Mouse (Mus musculus) G1E (cell line): Measurements from ENCODE around the gene Olfr1389. TPM values are rescaled to one million over a fixed set of nuclear protein-coding genes. Genes with fewer than 3 reads are reported as not detected.
"Not testable (repeated sequence)": the region's sequence is repeated elsewhere in the genome, so short reads cannot be mapped to it uniquely, and the experiment has no call there.

Experiments
- ATAC-seq: 2 replicates; pipeline ENCODE4 v1.8.0; 2016; ENCODE audit warnings: mild to moderate bottlenecking; ENCODE audit not compliant: insufficient number of reproducible peaks, poor library complexity, low FRiP score, severe bottlenecking; ENCODE audit errors: extremely low read depth
- DNase-seq: peaks from one replicate; pipeline ENCODE4 v3.0.0; 2012; ENCODE audit warnings: low spot score
- H3K27me3 ChIP-seq: 2 replicates; pipeline ENCODE4 v1.6.1; 2012; ENCODE audit warnings: mild to moderate bottlenecking, low read length, inconsistent platforms; ENCODE audit not compliant: insufficient read depth
- H3K36me3 ChIP-seq: replicated peaks from 2 replicates; pipeline ENCODE3; 2012; ENCODE audit warnings: mild to moderate bottlenecking, inconsistent platforms
- H3K4me1 ChIP-seq: 2 replicates; pipeline ENCODE4 v1.6.1; 2012; ENCODE audit warnings: low read depth, low read length, inconsistent platforms, mixed read lengths; ENCODE audit not compliant: insufficient read depth
- H3K4me3 ChIP-seq: 2 replicates; pipeline ENCODE4 v1.5.1; 2012; ENCODE audit warnings: low read depth, mild to moderate bottlenecking, inconsistent platforms, low read length, moderate library complexity, mixed read lengths
- H3K9me3 ChIP-seq: replicated peaks from 2 replicates; pipeline ENCODE4 v1.6.1; 2012; ENCODE audit warnings: inconsistent platforms
- CTCF ChIP-seq: IDR thresholded peaks from 2 replicates; pipeline ENCODE4 v1.5.1; 2012; ENCODE audit warnings: low read depth, low read length, inconsistent platforms, mixed read lengths
- GATA1 ChIP-seq: IDR thresholded peaks from 2 replicates; pipeline ENCODE4 v1.6.1; 2012; ENCODE audit warnings: borderline replicate concordance, low read length, inconsistent platforms, mixed read lengths
- GATA2 ChIP-seq: IDR thresholded peaks from 2 replicates; pipeline ENCODE4 v1.6.1; 2012; ENCODE audit warnings: low read depth, low read length, inconsistent platforms, borderline replicate concordance
- POLR2AphosphoS5 ChIP-seq: IDR thresholded peaks from 2 replicates; pipeline ENCODE4 v1.6.1; 2012; ENCODE audit warnings: low read depth, low read length, inconsistent platforms; ENCODE audit not compliant: insufficient replicate concordance
- TAL1 ChIP-seq: conservative IDR thresholded peaks from 2 replicates; pipeline ENCODE4 v1.6.1; 2012; ENCODE audit warnings: low read depth, low read length, inconsistent platforms, mixed read lengths
- polyA plus RNA-seq: library from polyadenylated mRNA; stranded (reverse); fragments of >175 nt; gene quantifications from 2 replicates; pipeline ENCODE4 v1.2.3, GENCODE M21; 2012
- total RNA-seq, 2 experiments: library from RNA; stranded (forward) in 1 of 2; stranded (reverse) in 1 of 2; fragments of 200-1000 nt in 1 of 2; fragments of >200 nt in 1 of 2; fragmentation: Nextera tagmentation in 1 of 2; gene quantifications; 2 replicates each; pipeline ENCODE4 v1.2.3; 2014 to 2017

Gene Olfr1389
- total RNA-seq (2014; fragmentation: Nextera tagmentation), result not detected in 2 replicates
- 0.12 and 0.22 TPM in 2 replicates for total RNA-seq (2017)
- not detected in 2 replicates for polyA plus RNA-seq

- no peaks in the 10 kb centered on the region for H3K27me3 ChIP-seq
- H3K36me3 ChIP-seq, result no peaks in the 10 kb centered on the region
- H3K4me3 ChIP-seq, result no peak within 1 kb of the TSS
- TF ChIP-seq GATA1 (no peak), POLR2AphosphoS5 (no peak), GATA2 (no peak), TAL1 (no peak), CTCF (no peak)
- H3K9me3 ChIP-seq, result no peaks in the 10 kb centered on the region
- DNase-seq (no peak), ATAC-seq (no peak)
- H3K4me1 ChIP-seq, result no peaks in the 10 kb centered on the region
Measured at GRCm38 (mm10) chr11:49422767-49423166, at the start of gene Olfr1389. Gene Olfr1389 (plus strand): TSS chr11:49423067.

DNA sequence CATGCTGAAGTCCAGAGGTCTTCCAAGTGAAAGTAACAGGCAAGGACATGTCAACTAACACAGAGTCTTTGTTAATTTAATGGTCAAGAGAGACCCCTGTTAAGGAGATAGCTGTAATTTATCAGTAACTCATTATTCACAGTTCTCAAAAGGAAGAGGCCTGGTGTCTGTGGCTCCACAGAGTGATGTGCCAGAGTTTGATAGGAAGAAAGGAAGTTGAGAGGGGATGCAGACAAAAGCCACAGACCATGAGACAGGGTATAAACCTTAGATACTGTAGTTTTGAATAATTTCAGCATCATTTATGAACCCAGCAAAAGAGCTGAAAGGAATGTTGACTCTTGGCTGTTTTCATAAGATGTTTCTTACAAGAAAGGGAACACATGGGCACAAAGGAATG lies 39.7 kb upstream of the Olfr1389 start:
- Histone ChIP-seq H3K9me3 (no peaks in the 10 kb centered on the region), H3K36me3 (no peaks in the 10 kb centered on the region), H3K4me1 (no peaks in the 10 kb centered on the region), H3K27me3 (no peaks in the 10 kb centered on the region), H3K4me3 (no peak overlapping the region)
- ATAC-seq, result no peak
- no peak for TF ChIP-seq GATA1
- no peak for DNase-seq

GRCm38 (mm10) chr11:49386118-49386517 lies 36.7 kb upstream of the Olfr1389 start:
- H3K4me1 ChIP-seq, H3K4me3 ChIP-seq, DNase-seq, H3K27me3 ChIP-seq, H3K36me3 ChIP-seq, H3K9me3 ChIP-seq, ATAC-seq: not testable (repeated sequence)

DNA sequence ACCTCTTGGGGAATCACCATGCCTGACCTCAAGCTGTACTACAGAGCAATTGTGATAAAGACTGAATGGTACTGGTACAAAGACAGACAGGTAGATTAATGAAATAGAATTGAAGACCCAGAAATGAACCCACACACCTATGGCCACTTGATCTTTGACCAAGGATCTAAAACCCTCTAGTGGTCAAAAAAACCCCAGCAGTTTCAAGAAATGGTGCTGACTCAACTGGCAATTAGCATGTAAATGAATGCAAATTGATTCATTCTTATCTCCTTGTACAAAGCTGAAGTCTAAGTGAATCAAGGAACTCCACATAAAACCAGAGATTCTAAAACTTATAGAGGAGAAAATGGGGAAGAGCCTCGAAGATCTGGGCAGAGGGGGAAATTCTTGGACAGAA lies 30.2 kb upstream of the Olfr1389 start:
- H3K27me3 ChIP-seq, H3K4me1 ChIP-seq, DNase-seq, ATAC-seq, H3K36me3 ChIP-seq, H3K4me3 ChIP-seq, H3K9me3 ChIP-seq: not testable (repeated sequence)

GRCm38 (mm10) chr11:49406784-49407183 lies 16.1 kb upstream of the Olfr1389 start:
- TF ChIP-seq CTCF (no peak), POLR2AphosphoS5 (no peak), GATA2 (no peak), TAL1 (no peak), GATA1 (no peak)
- H3K4me3 ChIP-seq, result no peak overlapping the region
- no peaks in the 10 kb centered on the region for H3K4me1 ChIP-seq
- no peaks in the 10 kb centered on the region for H3K9me3 ChIP-seq
- no peaks in the 10 kb centered on the region for H3K27me3 ChIP-seq
- ATAC-seq (no peak), DNase-seq (no peak)
- H3K36me3 ChIP-seq, result no peaks in the 10 kb centered on the region

GRCm38 (mm10) chr11:49410540-49410939 lies 12.3 kb upstream of the Olfr1389 start:
- Histone ChIP-seq H3K27me3 (no peaks in the 10 kb centered on the region), H3K9me3 (no peaks in the 10 kb centered on the region), H3K4me3 (no peak overlapping the region), H3K36me3 (no peaks in the 10 kb centered on the region), H3K4me1 (no peaks in the 10 kb centered on the region)
- DNase-seq (peak; percentile 13), ATAC-seq (no peak)
- TF ChIP-seq GATA1, result no peak
- TF ChIP-seq POLR2AphosphoS5, result no peak
- no peak for TF ChIP-seq TAL1
- TF ChIP-seq GATA2, result no peak
- TF ChIP-seq CTCF, result 0 out of 2 replicates have a peak, but pooled peaks have one; percentile 14

- no peaks in the 10 kb centered on the region for H3K9me3 ChIP-seq
- no peaks in the 10 kb centered on the region for H3K4me1 ChIP-seq
- H3K36me3 ChIP-seq, result no peaks in the 10 kb centered on the region
- ATAC-seq, result no peak
- H3K4me3 ChIP-seq, result no peak overlapping the region
- no peak for DNase-seq
- TF ChIP-seq TAL1 (no peak), POLR2AphosphoS5 (no peak), CTCF (no peak), GATA2 (no peak), GATA1 (no peak)
- no peaks in the 10 kb centered on the region for H3K27me3 ChIP-seq
Measured at GRCm38 (mm10) chr11:49425257-49425927, 2.5 kb downstream of the Olfr1389 start.
